Mouse (Mus musculus) adrenal gland, postnatal 36 days (tissue): Measurements from ENCODE around the gene Cnih1. TPM values are rescaled to one million over a fixed set of nuclear protein-coding genes. Genes with fewer than 3 reads are reported as not detected.
"Not testable (repeated sequence)": the region's sequence is repeated elsewhere in the genome, so short reads cannot be mapped to it uniquely, and the experiment has no call there.

ENCODE experiments used
- DNase-seq, 2 experiments: peaks; one replicate each; pipeline ENCODE4 v3.0.0; 2021; ENCODE audit warnings: mixed read lengths in 1 of 2
- total RNA-seq, 2 experiments: library from RNA; stranded (reverse); gene quantifications; 2 replicates each; pipeline ENCODE4 v1.2.3; 2021

Cnih1 gene
- total RNA-seq, 2 experiments from 2014 or later, result 96.7 to 115 TPM

DNA sequence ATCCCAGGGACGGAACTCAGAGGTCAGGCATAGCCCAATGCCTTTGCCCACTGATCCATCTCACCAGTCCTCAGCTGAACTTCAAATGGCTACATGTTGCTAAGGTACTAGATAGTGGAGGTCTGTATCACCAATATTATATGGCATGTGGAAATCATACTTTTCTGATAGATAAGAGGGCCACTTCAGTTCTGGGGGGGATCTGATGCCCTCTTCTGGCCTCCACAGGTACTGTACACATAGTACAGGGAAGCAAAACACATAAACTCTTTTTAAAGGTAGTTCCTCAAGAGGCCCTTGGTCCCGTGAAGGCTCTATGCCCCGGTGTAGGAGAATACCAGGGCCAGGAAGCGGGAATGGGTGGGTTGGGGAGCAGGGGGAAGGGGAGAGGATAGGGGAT lies 2.1 kb upstream of the Cnih1 start:
- no peak for DNase-seq

DNA sequence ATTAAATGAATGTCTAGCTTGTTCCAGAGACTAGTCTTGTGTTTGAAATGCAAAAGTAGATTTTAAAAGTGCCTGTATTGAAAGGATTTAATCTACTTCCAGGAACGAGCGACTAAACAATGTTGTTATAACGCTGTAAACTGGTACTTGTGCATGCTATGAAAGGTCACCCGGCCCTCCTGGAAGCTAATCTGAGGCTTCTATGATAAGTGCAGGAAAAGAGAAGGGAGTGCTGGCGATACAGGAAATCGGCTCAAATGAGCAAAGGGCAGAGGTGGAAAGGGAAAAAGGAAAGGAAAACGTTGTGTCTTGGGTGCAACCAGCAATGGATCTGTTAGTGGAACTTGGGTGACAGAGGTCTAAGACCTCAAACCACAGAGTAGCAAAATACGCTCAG lies 292 bp upstream of the Cnih1 start:
- peak in 1 of 2 experiments; percentile 45 for DNase-seq

DNA sequence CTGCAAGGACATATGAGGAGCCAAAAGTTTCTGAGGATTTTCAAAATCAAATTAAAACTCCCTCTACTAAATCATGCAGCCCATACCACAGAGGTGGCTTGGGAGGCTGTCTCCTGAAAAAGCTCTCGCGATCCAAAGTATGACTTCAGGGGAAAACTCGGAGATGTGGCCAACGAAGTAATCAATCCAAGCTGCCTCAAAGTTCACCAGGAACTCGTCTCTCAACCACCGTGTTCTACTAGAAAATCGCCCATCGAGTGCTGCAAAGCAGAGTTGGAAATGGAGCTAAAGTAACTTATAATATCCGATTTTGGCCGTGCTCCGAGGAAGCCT lies 791 bp downstream of the Cnih1 start:
- DNase-seq, result no peak

DNA sequence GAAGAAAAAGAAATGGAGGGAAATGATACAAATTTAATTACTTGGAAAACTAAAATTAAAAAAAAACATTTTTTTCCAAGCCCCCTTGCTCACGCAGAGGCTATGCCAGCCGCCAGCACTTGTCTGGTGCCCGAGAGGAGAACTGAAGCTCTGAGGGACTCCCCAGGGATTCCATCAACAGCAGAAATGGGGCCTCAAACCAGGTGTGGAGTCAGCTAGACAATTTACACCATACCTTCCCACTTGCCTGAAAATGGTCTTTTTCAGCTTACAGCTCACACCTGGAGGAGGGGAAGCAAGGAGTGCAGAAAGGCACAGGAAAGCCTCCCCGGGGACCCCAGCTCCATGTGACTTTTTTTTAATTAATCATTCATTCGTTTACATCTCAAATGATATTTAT lies 3.0 kb downstream of the Cnih1 start:
- DNase-seq, result no peak

DNA sequence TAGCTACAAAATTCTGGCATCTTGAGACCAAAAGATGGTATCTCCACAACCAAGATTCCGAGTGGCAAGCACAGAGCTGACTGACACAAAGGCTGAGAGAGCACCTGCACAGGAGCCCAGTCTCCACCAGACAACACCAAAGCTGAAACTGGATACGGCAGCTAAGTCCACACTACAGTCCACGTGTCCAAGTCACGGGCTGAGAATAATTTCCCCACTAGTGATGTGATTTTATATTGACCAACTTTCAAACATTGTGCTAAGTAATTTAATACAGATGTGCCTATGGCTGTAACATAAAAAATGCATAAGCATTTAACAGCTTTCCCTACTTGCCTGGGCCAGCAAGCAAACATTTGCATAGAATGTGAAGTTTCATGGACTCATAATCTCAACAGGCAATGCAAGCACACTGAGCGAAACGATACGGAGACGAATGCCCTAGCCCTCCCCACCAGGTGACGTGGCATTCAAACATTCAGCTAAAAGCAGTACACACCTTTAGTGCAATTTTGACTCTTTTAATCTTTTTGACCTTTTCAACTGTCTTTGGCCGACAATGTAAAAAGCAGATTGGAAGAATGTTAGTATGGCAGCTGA lies 4.8 kb downstream of the Cnih1 start:
- no peak for DNase-seq

DNA sequence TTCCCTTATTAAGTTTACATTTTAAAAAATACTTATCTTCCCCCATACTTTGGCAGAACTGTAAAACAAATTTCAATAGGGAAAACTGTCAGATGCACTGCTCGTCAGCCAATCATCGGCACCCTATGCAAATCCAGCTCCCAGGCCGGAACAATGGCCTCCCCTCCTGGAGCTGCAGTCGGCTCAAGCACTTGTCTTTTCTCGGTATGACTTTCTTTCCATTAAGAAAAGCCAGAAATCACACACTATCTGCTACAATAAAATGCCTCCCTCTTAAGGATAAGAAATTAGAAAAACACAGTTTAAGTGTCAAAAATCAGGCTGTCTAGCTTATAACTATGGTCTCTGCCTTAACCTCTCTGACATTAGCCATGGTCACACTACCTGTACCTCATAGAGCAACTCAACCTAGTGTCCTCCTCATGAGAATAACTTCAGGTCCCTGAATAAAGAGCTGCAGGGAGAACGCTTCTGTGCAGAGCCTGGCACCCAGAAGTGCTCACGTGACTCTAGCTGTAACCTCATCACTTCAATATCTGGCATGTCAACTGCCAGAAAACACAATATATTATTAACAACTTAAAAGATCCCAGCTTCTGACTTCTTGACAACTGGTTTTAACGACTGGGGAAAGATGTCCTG lies 5.9 kb downstream of the Cnih1 start:
- no peak for DNase-seq

DNA sequence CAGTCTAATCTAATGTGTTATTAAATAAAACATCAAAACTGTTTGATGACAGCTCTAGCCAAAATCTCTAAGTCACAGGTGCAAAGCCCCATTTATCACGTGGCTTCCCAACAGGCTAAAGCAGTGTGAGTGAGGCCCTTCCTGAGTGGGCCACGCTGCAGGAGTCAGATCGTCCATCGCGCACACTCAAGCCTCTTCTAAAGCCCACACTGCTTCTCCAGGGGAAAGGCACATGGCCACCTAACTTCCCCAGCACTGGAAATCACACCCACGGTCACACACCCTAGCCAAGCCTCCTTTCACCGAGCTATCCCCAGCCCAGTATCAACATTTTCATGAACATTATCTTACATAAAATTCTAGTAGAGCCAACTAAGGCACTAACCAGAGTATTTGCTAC lies 7.1 kb downstream of the Cnih1 start:
- no peak for DNase-seq

DNA sequence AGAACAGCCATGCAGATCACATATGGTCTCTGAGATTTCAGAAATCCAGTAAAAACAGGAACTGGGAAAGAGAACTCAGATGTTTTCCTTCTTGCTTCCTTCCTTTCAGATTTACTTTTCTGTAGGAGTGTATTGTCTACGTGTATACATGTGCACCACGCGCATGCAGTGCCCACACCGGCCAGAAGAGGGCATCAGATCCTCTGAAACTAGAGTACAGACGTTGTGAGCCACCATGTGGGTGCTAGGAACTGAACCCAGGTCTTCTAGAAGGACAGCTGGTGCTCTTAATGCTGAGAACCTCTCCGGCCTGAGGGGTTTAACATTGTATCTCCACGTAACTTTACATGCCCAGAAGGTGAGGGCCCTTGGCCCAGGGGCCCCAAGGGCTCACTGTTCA lies 9.0 kb downstream of the Cnih1 start:
- DNase-seq, result no peak

DNA sequence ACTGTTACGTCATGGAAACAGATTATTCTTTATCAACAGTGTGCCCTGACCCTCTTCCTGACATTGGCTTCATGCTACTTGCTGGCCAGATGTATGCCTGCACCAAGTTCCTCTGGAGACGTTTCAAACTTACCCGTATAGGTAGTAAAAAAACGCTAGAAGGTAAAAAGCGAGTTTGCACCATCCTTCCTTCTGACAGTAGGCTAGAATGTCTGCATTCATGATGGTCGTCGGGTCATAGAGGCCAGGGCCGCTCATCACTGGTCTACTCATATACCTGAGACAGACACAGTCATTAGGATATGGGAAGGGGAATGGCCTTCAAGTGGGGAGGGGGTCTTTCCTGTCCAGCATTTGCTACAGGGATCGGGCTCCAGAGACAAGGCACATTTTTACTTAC lies 9.5 kb downstream of the Cnih1 start:
- no peak for DNase-seq

DNA sequence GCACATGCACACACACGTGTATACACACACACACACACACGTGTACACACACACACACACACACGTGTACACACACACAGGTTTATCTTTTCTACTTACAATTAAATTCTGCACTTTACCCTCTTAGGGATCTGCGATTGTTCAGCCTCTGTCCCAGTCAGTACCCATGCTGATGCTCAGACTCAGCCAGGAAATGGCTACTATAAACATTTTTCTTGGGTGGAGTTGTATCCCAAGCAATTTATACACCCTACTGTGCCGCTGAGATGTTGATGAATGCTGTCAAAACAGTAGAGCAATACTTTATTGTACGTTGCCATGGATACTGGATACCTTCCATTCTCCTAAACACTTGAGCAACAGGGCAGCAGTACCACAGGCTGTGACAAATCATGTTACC lies 18.2 kb downstream of the Cnih1 start:
- no peak for DNase-seq

DNA sequence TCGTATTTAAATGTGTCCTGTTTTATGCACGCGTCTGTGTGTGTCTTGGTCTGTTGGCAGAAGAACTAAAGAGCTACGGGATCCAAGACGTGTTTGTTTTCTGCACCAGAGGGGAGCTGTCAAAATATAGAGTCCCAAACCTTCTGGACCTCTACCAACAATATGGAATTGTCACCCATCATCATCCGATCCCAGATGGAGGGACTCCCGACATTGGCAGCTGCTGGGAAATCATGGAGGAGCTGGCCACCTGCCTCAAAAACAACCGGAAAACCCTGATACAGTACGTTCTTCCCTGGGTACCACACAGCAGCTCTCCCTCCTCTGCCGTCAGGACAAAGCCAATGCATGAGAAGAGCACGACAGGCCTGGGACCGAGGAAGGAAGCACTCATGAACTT lies 21.1 kb downstream of the Cnih1 start:
- DNase-seq, result no peak

DNA sequence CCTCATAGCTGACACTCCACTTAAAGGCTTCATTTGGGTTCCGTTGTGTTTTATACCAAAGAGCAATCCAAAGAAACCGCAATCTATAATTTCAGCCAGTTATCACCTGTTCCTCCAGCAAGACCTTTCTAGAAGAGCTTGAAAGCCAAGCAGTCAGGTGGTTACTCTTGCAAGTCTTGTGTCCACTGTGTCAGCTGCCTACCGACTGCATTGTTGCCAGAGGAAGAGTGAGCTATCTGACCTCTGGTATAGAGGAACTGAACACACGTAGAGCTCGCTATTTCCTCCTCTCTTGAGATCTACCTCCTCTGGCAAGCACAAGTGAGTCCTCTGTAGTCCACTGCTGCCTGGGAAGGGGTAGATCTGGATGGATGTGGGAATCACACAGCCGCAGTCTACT lies 27.0 kb downstream of the Cnih1 start:
- DNase-seq, result no peak

DNA sequence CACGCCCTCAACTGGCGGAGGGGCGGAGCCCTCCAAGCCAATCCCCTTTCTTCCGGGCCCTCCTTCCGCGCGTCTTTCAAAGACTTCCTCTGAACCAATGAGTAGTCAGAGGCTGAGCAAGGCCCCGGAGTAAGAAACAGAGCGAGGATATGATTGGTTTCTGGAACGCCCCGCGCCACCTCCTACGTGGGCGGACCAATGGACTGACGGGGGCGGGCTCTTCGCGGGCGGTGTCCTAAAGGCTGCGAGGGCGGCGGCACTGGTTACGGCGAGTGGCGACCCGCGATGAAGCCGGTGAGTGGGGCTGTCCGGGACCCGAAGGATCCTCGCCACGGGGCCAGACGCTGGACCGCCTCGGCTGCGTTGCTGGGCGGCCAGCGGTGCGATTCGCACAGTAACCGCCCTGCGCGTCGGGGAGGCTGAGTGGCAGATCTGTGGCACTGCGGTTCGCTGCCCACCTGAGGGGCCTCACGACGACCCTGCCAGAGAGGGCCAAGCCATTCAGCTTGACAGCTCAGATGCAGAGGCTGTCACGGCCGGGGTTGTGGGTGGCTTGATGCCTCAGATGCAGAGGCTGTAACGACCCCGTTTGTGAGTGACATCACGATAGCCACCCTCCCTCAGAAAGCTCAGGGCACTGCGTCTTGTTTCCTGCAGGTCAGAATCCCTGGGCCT lies 27.7 kb downstream of the Cnih1 start, which contains the start of gene Cdkn3:
TSS of gene Cdkn3 (plus strand) at position 187 of the 675 bp plus-strand sequence.
- peak; percentile 95 for DNase-seq

DNA sequence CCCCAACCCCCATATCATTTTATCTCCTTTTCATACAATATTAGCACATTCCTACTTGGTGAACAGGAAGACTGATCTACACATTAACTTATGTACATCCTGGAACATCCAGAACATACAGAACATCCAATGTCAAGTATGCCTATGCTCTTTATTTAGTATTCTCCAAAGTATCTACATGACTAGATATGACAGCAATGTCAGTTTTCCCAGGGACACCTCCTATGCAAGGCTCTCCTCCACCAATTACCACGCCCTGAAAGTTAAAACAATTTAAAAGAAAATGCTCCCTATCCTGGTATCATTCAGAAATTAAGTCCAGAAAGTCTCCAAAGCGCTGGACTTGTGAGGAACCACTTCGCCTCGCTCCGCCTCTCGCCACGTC lies 28.2 kb downstream of the Cnih1 start:
- DNase-seq, result no peak

DNA sequence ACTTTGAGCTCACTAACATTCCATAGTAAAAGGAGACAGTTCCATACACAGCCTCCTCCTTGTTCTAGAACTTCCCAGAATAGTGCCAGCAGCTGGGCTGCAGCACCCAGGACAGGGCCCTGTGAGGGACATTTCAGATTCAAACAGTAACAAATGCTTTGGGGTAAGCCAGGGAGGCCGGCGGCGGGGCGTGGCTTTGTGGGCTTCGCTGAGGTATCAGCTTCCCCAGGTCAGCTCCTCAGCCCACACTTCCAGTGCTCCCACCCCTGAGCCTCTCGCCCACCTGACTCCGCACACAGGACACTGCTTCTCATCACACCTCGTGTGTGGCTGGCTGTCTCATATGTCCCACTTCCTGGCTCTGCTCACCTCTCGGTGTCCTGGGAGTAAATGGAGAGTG lies 30.5 kb downstream of the Cnih1 start:
- DNase-seq, result no peak

DNA sequence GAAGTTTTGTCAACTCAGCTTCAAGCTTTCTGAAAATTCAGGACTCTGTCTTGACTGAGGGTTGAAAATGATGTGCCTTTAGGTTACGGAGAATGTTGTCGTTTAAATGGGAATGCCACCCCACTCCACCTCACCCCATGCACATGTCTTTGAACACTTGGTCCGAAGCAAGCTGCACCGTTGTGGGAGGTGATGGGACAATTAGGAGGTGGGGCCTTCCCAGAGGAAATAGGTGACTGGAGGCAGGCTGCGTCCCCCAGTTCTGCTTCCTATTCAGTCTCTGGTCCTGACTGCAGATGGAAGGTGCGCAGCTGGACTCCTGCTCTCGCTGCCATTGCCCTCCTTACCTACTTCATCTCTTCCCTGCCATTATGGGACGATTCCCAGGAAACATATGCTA lies 32.4 kb downstream of the Cnih1 start:
- DNase-seq, result no peak

DNA sequence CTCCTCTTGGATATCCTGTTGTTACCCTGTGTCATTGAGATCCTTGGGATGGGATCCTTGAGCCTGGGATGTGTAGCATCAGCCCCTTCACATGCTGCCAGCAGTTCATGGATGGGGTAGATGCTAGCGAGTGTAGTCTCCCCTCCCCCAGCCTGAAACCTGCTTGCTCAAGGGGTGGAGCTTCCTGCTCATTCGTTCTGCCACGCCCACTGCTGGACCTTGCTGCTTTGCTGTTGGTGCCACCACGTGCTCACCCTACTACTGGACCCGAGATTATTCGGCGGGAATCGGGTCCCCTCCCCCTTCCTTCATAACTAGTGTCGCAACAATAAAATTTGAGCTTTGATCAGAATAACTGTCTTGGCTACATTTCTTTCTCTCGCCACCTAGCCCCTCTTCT lies 33.8 kb downstream of the Cnih1 start:
- DNase-seq, result peak in 1 of 2 experiments; percentile 2

DNA sequence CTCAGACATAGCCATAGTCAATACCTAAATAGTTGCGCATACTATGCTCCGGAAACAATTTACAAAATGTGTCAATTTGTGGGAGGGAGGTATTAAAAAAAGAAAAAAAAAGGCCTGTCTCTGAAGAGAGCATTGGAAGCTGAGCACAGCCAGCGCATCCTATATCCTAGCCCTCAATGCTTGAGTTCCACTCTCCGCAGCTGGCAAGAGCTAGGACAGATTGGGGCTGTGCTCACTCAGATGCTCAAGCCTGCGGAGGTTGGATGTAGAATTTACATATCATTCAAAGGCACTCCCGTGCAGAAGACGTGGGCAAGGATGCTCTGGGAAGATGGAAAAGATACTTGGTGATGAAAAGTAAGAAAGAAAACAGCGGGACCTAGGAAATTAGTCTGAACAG lies 42.8 kb downstream of the Cnih1 start:
- no peak for DNase-seq

DNA sequence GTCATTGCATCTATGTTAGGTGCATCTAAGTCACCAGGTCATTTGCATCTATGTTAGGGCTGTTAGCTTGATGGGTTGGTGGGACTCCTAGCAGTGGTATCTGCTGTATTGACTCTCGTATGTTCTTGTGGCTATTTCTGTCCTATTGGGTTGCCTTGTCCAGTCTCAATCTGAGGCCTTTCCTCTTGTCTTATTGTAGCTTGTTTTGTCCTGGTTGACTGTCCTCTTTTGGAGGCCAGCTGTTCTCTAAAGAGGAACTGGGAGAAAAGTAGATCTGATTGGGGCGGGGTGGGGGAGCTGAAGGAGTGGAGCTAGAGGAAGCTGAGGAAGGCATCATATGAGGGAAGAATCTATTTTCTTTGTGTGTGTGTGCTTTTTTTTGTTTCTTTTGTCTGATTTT lies 45.5 kb downstream of the Cnih1 start:
- DNase-seq, result no peak

DNA sequence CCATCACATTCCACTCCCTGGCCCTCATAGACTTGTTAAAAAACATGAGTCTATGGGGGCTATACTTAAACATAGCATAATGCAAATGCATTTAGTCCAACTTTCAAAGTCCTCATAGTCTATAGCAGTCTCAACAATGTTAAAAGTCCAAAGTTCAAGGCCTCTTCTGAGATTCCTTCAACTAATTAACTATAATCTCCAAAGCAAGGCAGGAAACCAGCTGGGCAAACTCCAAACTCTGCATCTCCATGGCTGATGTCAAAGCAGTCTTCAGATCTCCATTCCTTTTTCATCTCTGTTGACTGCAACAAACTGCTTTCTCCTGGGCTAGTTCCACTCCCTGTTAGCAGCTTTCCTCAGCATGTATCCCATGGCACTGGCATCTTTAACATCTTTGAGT lies 50.9 kb downstream of the Cnih1 start:
- not testable (repeated sequence) for DNase-seq

DNA sequence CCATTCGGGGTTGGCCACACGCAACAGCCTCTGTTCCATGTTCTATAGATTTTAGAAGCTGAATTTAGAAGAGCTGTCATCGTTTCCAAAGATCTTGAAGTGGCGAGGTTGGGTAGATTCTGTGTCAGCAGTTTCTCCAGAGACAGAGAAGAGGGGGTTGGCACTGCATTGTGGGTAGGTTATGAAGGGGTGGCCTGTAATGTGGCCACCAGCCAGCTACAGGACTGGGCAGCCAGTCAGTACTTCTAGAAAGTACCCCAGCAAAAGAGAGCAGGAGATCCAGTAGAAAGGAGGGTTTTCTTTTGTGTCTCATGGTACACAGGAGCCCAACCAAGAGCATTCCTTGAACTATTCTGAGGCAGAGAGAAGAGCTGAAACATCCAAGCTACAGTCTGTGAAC lies 51.8 kb downstream of the Cnih1 start:
- no peak for DNase-seq

DNA sequence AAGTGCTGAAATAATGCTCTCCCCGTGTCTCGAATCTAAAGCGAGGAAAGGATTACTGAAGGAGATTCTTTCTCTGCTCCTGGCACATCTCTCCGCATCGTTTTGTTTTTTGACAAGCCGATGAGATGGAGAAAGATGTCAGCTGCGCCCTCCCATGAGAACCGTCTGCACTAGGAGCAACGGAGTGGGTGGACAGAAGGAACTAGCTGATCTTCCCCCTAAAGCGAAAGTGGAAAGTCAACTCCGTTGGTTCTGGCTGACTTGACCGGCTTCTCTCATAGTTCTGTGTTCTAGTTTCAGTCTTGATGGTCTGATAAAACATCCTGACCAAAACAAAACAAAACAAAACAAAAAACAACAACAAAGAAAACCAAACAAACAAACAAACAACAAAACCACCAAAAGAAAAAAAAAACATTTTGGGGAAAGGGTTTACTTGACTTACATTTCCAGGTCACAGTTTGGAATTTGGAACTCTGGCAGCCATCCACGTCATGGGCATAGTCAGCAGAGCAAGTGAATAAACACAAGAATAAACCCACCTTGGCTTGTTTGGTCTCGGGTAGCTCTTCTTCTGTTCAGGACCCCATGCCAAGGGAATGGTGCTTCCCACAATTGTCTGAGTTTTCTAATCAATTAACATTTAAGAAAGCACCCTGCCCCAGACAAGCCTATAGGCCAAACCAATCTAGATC lies 53.3 kb downstream of the Cnih1 start:
- DNase-seq, result no peak

DNA sequence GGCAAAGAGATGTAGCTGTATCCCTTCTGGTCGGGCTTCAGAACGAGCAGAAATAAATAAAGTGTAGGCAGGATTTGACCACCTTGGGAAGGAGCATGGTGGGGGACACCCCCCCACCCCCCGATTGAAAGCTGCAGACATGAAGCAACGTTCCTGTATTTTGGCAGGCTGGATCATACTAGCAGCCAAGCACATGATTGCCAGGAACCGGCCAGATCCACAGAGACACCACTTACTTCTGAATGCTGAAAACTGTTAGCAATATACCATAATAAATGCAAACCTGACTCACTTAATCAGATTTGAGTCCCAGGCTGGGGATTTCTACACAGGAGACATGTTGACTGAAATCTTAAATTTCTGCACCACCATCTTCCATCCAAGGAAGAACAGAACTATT lies 53.9 kb downstream of the Cnih1 start:
- no peak for DNase-seq
